Mouse (Mus musculus) liver, embryonic 14.5 days (tissue): ENCODE results near the gene Cbfa2t2. TPM values are rescaled to one million over a fixed set of nuclear protein-coding genes. Genes with fewer than 3 reads are reported as not detected.

Experiments
- ATAC-seq: fragments of 200-750 bp; cut with Nextera tagmentation; 2 replicates; pipeline ENCODE4 v1.8.0; 2017; ENCODE audit warnings: moderate number of reproducible peaks, mild to moderate bottlenecking, moderate library complexity; ENCODE audit not compliant: insufficient read depth
- DNase-seq, 3 experiments: peaks; one replicate each; pipeline ENCODE4 v3.0.0-alpha.2; 2012 to 2013; ENCODE audit warnings: low read depth in 3 of 3, low spot score in 3 of 3
- H3K27ac ChIP-seq: fragments of 300-500 bp; sonication (generic); 2 replicates; pipeline ENCODE4 v1.5.1; 2014; ENCODE audit warnings: moderate library complexity, mild to moderate bottlenecking, control low read depth, inconsistent platforms
- H3K27me3 ChIP-seq: fragments of 300-500 bp; sonication (generic); 2 replicates; pipeline ENCODE4 v1.6.1; 2014; ENCODE audit warnings: mild to moderate bottlenecking, low read length, moderate library complexity; ENCODE audit not compliant: control insufficient read depth, insufficient read depth
- H3K36me3 ChIP-seq: fragments of 300-500 bp; sonication (generic); replicated peaks from 2 replicates; pipeline ENCODE4 v1.6.1; 2014; ENCODE audit warnings: low read depth; ENCODE audit not compliant: control insufficient read depth, insufficient read depth
- H3K4me1 ChIP-seq, 2 experiments: fragments of 200-500 bp in 1 of 2; fragments of 300-500 bp in 1 of 2; sonication (generic) in 1 of 2; replicated peaks; 2 replicates each; pipeline ENCODE4 v1.6.1; 2012 to 2014; ENCODE audit warnings: antibody characterized with exemption in 1 of 2, inconsistent platforms in 1 of 2, low read length in 1 of 2; ENCODE audit not compliant: control insufficient read depth in 2 of 2, insufficient read depth in 2 of 2
- H3K4me2 ChIP-seq: fragments of 300-500 bp; sonication (generic); 2 replicates; pipeline ENCODE4 v1.6.1; 2014; ENCODE audit warnings: low read depth, mild to moderate bottlenecking, control low read depth, moderate library complexity
- H3K4me3 ChIP-seq, 2 experiments: fragments of 200-500 bp in 1 of 2; fragments of 300-500 bp in 1 of 2; sonication (generic) in 1 of 2; 2 replicates each; pipeline ENCODE4 v1.5.1; 2012 to 2014; ENCODE audit warnings: low read depth in 2 of 2, low read length in 2 of 2, mild to moderate bottlenecking in 2 of 2, control low read depth in 1 of 2, inconsistent platforms in 1 of 2, moderate library complexity in 1 of 2; ENCODE audit not compliant: insufficient read depth in 1 of 2
- H3K9ac ChIP-seq: fragments of 300-500 bp; sonication (generic); replicated peaks from 2 replicates; pipeline ENCODE4 v1.6.1; 2014; ENCODE audit warnings: mild to moderate bottlenecking, control low read depth, moderate library complexity
- H3K9me3 ChIP-seq: fragments of 300-500 bp; sonication (generic); 2 replicates; pipeline ENCODE4 v1.6.1; 2016; ENCODE audit warnings: low read length, mixed read lengths; ENCODE audit not compliant: control insufficient read depth
- CTCF ChIP-seq: IDR thresholded peaks from 2 replicates; pipeline ENCODE4 v1.5.1; 2016; ENCODE audit warnings: antibody characterized with exemption, low read depth, control low read depth
- EP300 ChIP-seq: IDR thresholded peaks from 2 replicates; pipeline ENCODE4 v1.6.1; 2016; ENCODE audit warnings: antibody characterized with exemption, low read depth
- WGBS: fragments of 180-500 bp; shearing (Covaris S2); extraction: QIAGEN DNeasy Blood & Tissue Kit; methylation state at CpG from one replicate; pipeline ENCODE4 v1.1.7; 2014; ENCODE audit not compliant: insufficient replicate concordance; 5-methylcytosine and 5-hydroxymethylcytosine counted together
- polyA plus RNA-seq, 2 experiments: library from polyadenylated mRNA; depleted of rRNA in 1 of 2; stranded (reverse) in 1 of 2; unstranded in 1 of 2; fragments of >200 nt; fragmentation: Nextera tagmentation in 1 of 2; extraction: Ambion mirVana in 1 of 2; gene quantifications; 2 replicates each; pipeline versions ENCODE4 v1.2.1 to v1.2.3; 2012 to 2014

Cbfa2t2 gene
- polyA plus RNA-seq, 2 experiments = 4.1 to 5.3 TPM

GRCm38 (mm10) chr2:154399325-154399724, 37.0 kb upstream of the Cbfa2t2 start:
- no peak overlapping the region for H3K4me2 ChIP-seq
- no peak overlapping the region for H3K9ac ChIP-seq
- no peak for DNase-seq
- no peaks in the 10 kb centered on the region for H3K36me3 ChIP-seq
- 61% methylated on average over 2 of the region's 2 CpGs for WGBS
- no peak for ATAC-seq
- H3K27ac ChIP-seq = no peak overlapping the region
- no peaks in the 10 kb centered on the region for H3K4me1 ChIP-seq
- H3K9me3 ChIP-seq = no peaks in the 10 kb centered on the region
- H3K4me3 ChIP-seq = no peak overlapping the region
- TF ChIP-seq CTCF (no peak), EP300 (no peak)
- no peaks in the 10 kb centered on the region for H3K27me3 ChIP-seq

GRCm38 (mm10) chr2:154401976-154402375, 34.3 kb upstream of the Cbfa2t2 start:
- ATAC-seq (no peak), DNase-seq (no peak)
- no peak overlapping the region for H3K4me3 ChIP-seq
- no peak overlapping the region for H3K27ac ChIP-seq
- TF ChIP-seq EP300 (no peak), CTCF (no peak)
- H3K4me1 ChIP-seq = no peaks in the 10 kb centered on the region
- H3K9me3 ChIP-seq = no peaks in the 10 kb centered on the region
- whole genome bisulfite sequencing = 0% methylated on average over 1 of the region's 1 CpGs
- no peaks in the 10 kb centered on the region for H3K36me3 ChIP-seq
- H3K27me3 ChIP-seq = peaks cover 2% of the 10 kb centered on the region
- H3K9ac ChIP-seq = no peak overlapping the region
- H3K4me2 ChIP-seq = no peak overlapping the region

- no peak overlapping the region for H3K27ac ChIP-seq
- H3K4me2 ChIP-seq = no peak overlapping the region
- WGBS = 43% methylated on average over 7 of the region's 7 CpGs
- peak; percentile 36; the same call in 1 of the 2 replicates for ATAC-seq
- H3K36me3 ChIP-seq = no peaks in the 10 kb centered on the region
- H3K4me3 ChIP-seq = no peak overlapping the region
- peaks cover 10% of the 10 kb centered on the region for H3K27me3 ChIP-seq
- TF ChIP-seq EP300 = no peak
- TF ChIP-seq CTCF = no peak
- H3K9me3 ChIP-seq = no peaks in the 10 kb centered on the region
- H3K4me1 ChIP-seq = no peaks in the 10 kb centered on the region
- peak in 1 of 3 experiments; percentile 17 for DNase-seq
- no peak overlapping the region for H3K9ac ChIP-seq
These were observed 33.5 kb upstream of the Cbfa2t2 start for GRCm38 (mm10) chr2:154402811-154403210.

GRCm38 (mm10) chr2:154405447-154405994, 30.8 kb upstream of the Cbfa2t2 start:
- H3K9me3 ChIP-seq = no peaks in the 10 kb centered on the region
- no peaks in the 10 kb centered on the region for H3K36me3 ChIP-seq
- no peak for ATAC-seq
- H3K4me2 ChIP-seq = no peak overlapping the region
- H3K27ac ChIP-seq = no peak overlapping the region
- DNase-seq = no peak
- peaks cover 3 to 5% of the 10 kb centered on the region in 2 experiments for H3K4me1 ChIP-seq
- 54% methylated on average over 5 of the region's 5 CpGs for whole genome bisulfite sequencing
- TF ChIP-seq CTCF (no peak), EP300 (no peak)
- no peak overlapping the region for H3K9ac ChIP-seq
- peaks cover 17% of the 10 kb centered on the region for H3K27me3 ChIP-seq
- no peak overlapping the region for H3K4me3 ChIP-seq

GRCm38 (mm10) chr2:154407063-154407642, 29.1 kb upstream of the Cbfa2t2 start:
- no peaks in the 10 kb centered on the region for H3K36me3 ChIP-seq
- H3K4me1 ChIP-seq = peaks cover 3 to 5% of the 10 kb centered on the region in 2 experiments
- no peak overlapping the region for H3K27ac ChIP-seq
- H3K4me2 ChIP-seq = peak overlapping the region; percentile 83
- no peak for ATAC-seq
- no peaks in the 10 kb centered on the region for H3K9me3 ChIP-seq
- H3K27me3 ChIP-seq = peaks cover 17% of the 10 kb centered on the region
- DNase-seq = no peak
- H3K9ac ChIP-seq = peak overlapping the region; percentile 58
- 36% methylated on average over 11 of the region's 11 CpGs for WGBS
- TF ChIP-seq CTCF = no peak
- TF ChIP-seq EP300 = no peak
- peak overlapping the region; percentile 47 to 66 for H3K4me3 ChIP-seq
